Mouse (Mus musculus): ENCODE measurements at regions not wholly inside any gene's neighbourhood (a gene's known extent, or its start where the extent isn't known, plus 50 kb on each side); places are given as distances from the start of the nearest gene placed in this dataset.

- DNase-seq = no peak
Measured at GRCm38 (mm10) chr3:143789932-143790570, 415.0 kb downstream of the Lmo4 start.

GRCm38 (mm10) chr3:143786889-143787288 is 418.1 kb downstream of the Lmo4 start:
- DNase-seq = no peak

GRCm38 (mm10) chr3:143784353-143784791 is 420.6 kb downstream of the Lmo4 start:
- DNase-seq = no peak

- DNase-seq = no peak
Measured at GRCm38 (mm10) chr3:143778161-143778560, 426.9 kb downstream of the Lmo4 start.

GRCm38 (mm10) chr3:143759337-143759736 is 445.7 kb downstream of the Lmo4 start:
- no peak for DNase-seq

GRCm38 (mm10) chr3:143753197-143753596 is 451.8 kb downstream of the Lmo4 start:
- DNase-seq = no peak

GRCm38 (mm10) chr3:143752660-143753059 is 452.4 kb downstream of the Lmo4 start:
- no peak for DNase-seq

- no peak for DNase-seq
Measured at GRCm38 (mm10) chr3:143750128-143750527, 454.9 kb downstream of the Lmo4 start.

- DNase-seq = no peak
Measured at GRCm38 (mm10) chr3:143743649-143744048, 461.4 kb downstream of the Lmo4 start.

- DNase-seq = peak; percentile 22 to 58
Measured at GRCm38 (mm10) chr3:143742786-143743571, 462.0 kb downstream of the Lmo4 start.

- DNase-seq = no peak
Measured at GRCm38 (mm10) chr3:143738676-143739075, 466.3 kb downstream of the Lmo4 start.

- DNase-seq = no peak
Measured at GRCm38 (mm10) chr3:143737844-143738243, 467.2 kb downstream of the Lmo4 start.

- DNase-seq = no peak
Measured at GRCm38 (mm10) chr3:143736651-143737398, 468.2 kb downstream of the Lmo4 start.

GRCm38 (mm10) chr3:143734791-143735190 is 470.2 kb downstream of the Lmo4 start:
- no peak for DNase-seq

GRCm38 (mm10) chr3:143732966-143733725 is 471.9 kb downstream of the Lmo4 start:
- no peak for DNase-seq

- DNase-seq = no peak
Measured at GRCm38 (mm10) chr3:143729473-143730076, 475.4 kb downstream of the Lmo4 start.

GRCm38 (mm10) chr3:143722571-143722970 is 482.4 kb downstream of the Lmo4 start:
- no peak for DNase-seq

GRCm38 (mm10) chr3:143722082-143722481 is 482.9 kb downstream of the Lmo4 start:
- no peak for DNase-seq

- no peak for DNase-seq
Measured at GRCm38 (mm10) chr3:143713183-143713582, 491.8 kb downstream of the Lmo4 start.

- no peak for DNase-seq
Measured at GRCm38 (mm10) chr3:143710805-143711469, 494.1 kb downstream of the Lmo4 start.

GRCm38 (mm10) chr3:143706679-143707078 is 498.3 kb downstream of the Lmo4 start:
- DNase-seq = no peak

- no peak for DNase-seq
Measured at GRCm38 (mm10) chr3:143694817-143695216, 510.2 kb downstream of the Lmo4 start.
